Mouse (Mus musculus) heart, adult 2 months (tissue): Measurements from ENCODE around the gene Ptprd. TPM values are rescaled to one million over a fixed set of nuclear protein-coding genes. Genes with fewer than 3 reads are reported as not detected.

Experiments used
- DNase-seq, 2 experiments: peaks; one replicate each; pipeline ENCODE4 v3.0.0; 2021
- H3K27ac ChIP-seq: fragments of 200-600 bp; 2 replicates; pipeline ENCODE4 v1.8.1; 2022
- H3K27me3 ChIP-seq: fragments of 200-500 bp; 2 replicates; pipeline ENCODE4 v1.6.1; 2012; ENCODE audit warnings: mild to moderate bottlenecking, low read length, inconsistent platforms, mixed read lengths; ENCODE audit not compliant: control insufficient read depth, insufficient read depth
- H3K36me3 ChIP-seq: fragments of 200-500 bp; 2 replicates; pipeline ENCODE4 v1.6.1; 2012; ENCODE audit warnings: low read length, inconsistent platforms; ENCODE audit not compliant: control insufficient read depth, insufficient read depth
- H3K4me1 ChIP-seq: fragments of 200-500 bp; 2 replicates; pipeline ENCODE4 v1.6.1; 2011; ENCODE audit warnings: low read length; ENCODE audit not compliant: control insufficient read depth, insufficient read depth
- H3K4me3 ChIP-seq: fragments of 200-600 bp; 2 replicates; pipeline ENCODE4 v1.8.1; 2022
- H3K79me2 ChIP-seq: fragments of 200-500 bp; replicated peaks from 2 replicates; pipeline ENCODE4 v1.6.1; 2012; ENCODE audit warnings: mild to moderate bottlenecking, inconsistent platforms, low read length, moderate library complexity, mixed read lengths; ENCODE audit not compliant: control insufficient read depth, insufficient read depth
- H3K9ac ChIP-seq: fragments of 200-500 bp; 2 replicates; pipeline ENCODE4 v1.6.1; 2012; ENCODE audit warnings: low read depth, mild to moderate bottlenecking, control low read depth, inconsistent platforms, low read length, mixed read lengths
- CTCF ChIP-seq: fragments of 200-600 bp; IDR thresholded peaks from 2 replicates; pipeline ENCODE4 v1.8.1; 2022; ENCODE audit warnings: antibody characterized with exemption, mild to moderate bottlenecking, moderate library complexity
- EP300 ChIP-seq: fragments of 200-500 bp; IDR thresholded peaks from 2 replicates; pipeline ENCODE4 v1.6.1; 2011; ENCODE audit warnings: low read depth, low read length, control low read depth; ENCODE audit not compliant: insufficient read depth
- POLR2A ChIP-seq: fragments of 200-500 bp; IDR thresholded peaks from 2 replicates; pipeline ENCODE4 v1.6.1; 2011; ENCODE audit warnings: mild to moderate bottlenecking, low read depth, low read length, control low read depth; ENCODE audit not compliant: insufficient read depth
- WGBS: fragments of 180-500 bp; shearing (Covaris S2); methylation state at CpG from one replicate; pipeline ENCODE4 v1.1.7; 2018; 5-methylcytosine and 5-hydroxymethylcytosine counted together
- intact Hi-C: fragments of 180-260 bp; cut with DNase I; formaldehyde crosslinking; loops from one replicate; pipeline ENCODE4 v1.15.1; 2025
- polyA plus RNA-seq: library from polyadenylated mRNA; depleted of rRNA; stranded (reverse); fragments of >200 nt; gene quantifications from 2 replicates; pipeline ENCODE4 v1.2.3, GENCODE M21; 2012
- total RNA-seq, 2 experiments: library from RNA; stranded (reverse); gene quantifications; 2 replicates each; pipeline ENCODE4 v1.2.3; 2021

Ptprd gene
- total and polyA plus RNA-seq, 3 experiments, result 2.7 to 7.0 (median 5.3) TPM

DNA sequence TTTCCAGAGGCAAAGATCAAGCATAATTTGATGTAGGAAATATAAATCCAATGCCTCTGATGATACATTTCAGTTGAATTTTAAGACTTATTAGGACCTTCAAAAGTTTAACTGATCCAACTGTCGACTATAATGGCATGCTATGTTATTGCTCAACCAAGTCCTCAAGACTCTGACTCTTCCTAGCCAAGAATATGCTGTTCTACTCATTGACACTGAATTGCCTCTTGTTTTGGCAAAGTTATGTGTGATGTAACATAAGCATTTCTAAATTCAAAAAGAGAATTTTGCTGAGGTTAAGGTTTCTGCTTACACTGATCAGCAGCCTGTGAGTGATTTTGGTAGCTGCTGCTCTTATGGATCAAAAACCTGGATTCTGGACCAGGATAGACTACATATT is 1475.9 kb downstream of the Ptprd start:
- 30% methylated on average over 1 of the region's 1 CpGs for WGBS
- Histone ChIP-seq H3K4me1 (no peaks in the 10 kb centered on the region), H3K4me3 (no peak overlapping the region), H3K36me3 (no peaks in the 10 kb centered on the region), H3K9ac (no peak overlapping the region), H3K27ac (no peak overlapping the region), H3K27me3 (no peaks in the 10 kb centered on the region), H3K79me2 (no peaks in the 10 kb centered on the region)
- DNase-seq, result no peak
- TF ChIP-seq EP300, result no peak
- no peak for TF ChIP-seq CTCF
- intact Hi-C loops, result no loop called here

DNA sequence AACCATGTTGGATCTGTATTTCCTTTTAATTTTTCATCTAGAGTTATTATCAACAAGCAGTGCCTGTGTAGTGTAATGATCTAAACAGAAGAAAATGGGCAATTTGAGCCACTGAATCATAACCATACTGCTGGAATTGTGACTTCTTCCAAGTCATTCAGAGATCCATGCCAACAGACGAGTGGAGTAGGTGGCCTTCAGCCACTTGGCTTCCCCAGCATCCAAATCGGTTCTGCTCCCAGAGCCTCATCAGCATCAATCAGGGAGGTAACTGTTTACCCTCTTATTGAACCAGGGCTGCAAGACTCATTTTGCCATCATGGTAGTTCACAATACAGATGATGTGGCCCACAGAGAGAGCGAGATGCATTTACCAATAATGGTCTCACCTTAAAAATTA is 1536.0 kb downstream of the Ptprd start:
- intact Hi-C loops, result no loop called here
- Histone ChIP-seq H3K36me3 (no peaks in the 10 kb centered on the region), H3K4me1 (no peaks in the 10 kb centered on the region), H3K9ac (no peak overlapping the region), H3K79me2 (no peaks in the 10 kb centered on the region), H3K4me3 (no peak overlapping the region), H3K27me3 (no peaks in the 10 kb centered on the region), H3K27ac (no peak overlapping the region)
- WGBS, result 62% methylated on average over 3 of the region's 3 CpGs
- TF ChIP-seq CTCF (no peak), POLR2A (no peak)
- no peak for DNase-seq

DNA sequence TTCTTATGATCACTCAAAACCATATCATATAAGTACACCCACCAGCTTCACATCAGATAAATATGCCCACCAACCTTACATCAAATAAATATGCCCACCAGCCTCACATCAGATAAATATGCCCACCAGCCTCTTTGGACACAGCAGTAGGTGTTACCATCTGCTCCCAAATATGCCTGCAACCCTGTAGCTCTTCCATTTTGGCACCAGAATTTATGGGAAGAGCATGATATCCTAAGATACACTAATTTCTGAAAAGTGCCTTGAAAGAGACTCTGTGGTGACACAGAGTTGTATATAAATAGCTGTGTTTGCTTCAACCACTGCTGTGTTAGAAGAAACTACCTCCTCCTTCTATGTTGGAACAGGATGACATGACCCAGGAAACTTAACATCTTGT is 1538.5 kb downstream of the Ptprd start:
- H3K9ac ChIP-seq, result no peak overlapping the region
- H3K79me2 ChIP-seq, result no peaks in the 10 kb centered on the region
- H3K27me3 ChIP-seq, result no peaks in the 10 kb centered on the region
- no peak for TF ChIP-seq CTCF
- TF ChIP-seq POLR2A, result no peak
- TF ChIP-seq EP300, result no peak
- DNase-seq, result no peak
- H3K27ac ChIP-seq, result no peak overlapping the region
- no peaks in the 10 kb centered on the region for H3K36me3 ChIP-seq
- no peaks in the 10 kb centered on the region for H3K4me1 ChIP-seq
- intact Hi-C loops, result no loop called here
- no peak overlapping the region for H3K4me3 ChIP-seq

DNA sequence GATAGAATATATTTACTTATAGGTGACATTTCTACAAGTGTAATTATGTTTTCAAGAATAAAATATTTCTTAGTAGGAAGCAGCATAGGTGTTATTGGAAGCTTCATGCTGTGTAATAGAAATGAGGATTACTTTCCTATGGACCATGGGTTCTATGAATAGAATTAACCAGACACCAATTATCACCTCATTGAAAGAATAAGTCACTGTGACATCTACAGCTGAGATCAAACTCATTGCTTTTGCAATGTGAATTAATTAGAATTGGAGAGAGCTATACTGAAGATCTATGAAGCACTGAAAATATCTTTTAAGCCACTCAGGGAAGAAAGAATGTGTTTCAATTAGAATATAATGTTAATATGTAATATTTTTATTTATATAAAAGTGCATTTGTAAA is 1539.1 kb downstream of the Ptprd start:
- H3K36me3 ChIP-seq, result no peaks in the 10 kb centered on the region
- H3K4me3 ChIP-seq, result no peak overlapping the region
- no peak overlapping the region for H3K9ac ChIP-seq
- no peak overlapping the region for H3K27ac ChIP-seq
- intact Hi-C loops, result no loop called here
- H3K27me3 ChIP-seq, result no peaks in the 10 kb centered on the region
- no peaks in the 10 kb centered on the region for H3K79me2 ChIP-seq
- no peaks in the 10 kb centered on the region for H3K4me1 ChIP-seq
- no peak for DNase-seq
- TF ChIP-seq POLR2A (no peak), CTCF (no peak), EP300 (no peak)

DNA sequence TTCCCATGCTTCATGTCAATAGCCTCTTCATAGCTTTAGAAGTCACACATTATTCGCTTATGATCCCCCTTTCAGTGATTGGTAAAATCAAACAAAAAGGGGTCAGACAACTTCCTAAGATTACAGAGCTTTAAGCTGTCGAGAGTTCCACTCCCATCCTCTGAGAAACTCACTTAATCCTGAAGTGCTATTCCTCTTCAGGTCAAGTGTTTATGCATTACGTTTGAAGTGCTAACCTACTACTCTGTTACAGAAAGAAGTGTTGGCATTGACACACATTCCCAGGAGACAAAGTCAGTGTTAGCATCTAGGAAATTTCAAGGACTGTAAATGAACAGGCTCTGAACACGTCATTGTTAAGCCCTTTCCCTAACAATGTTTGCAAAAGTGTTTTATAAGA is 1550.0 kb downstream of the Ptprd start:
- 39% methylated on average over 4 of the region's 4 CpGs for WGBS
- H3K36me3 ChIP-seq, result no peaks in the 10 kb centered on the region
- no peaks in the 10 kb centered on the region for H3K27me3 ChIP-seq
- H3K4me1 ChIP-seq, result no peaks in the 10 kb centered on the region
- intact Hi-C loops, result no loop called here
- H3K9ac ChIP-seq, result no peak overlapping the region
- TF ChIP-seq POLR2A (no peak), CTCF (no peak), EP300 (no peak)
- no peak overlapping the region for H3K27ac ChIP-seq
- no peak for DNase-seq
- no peaks in the 10 kb centered on the region for H3K79me2 ChIP-seq
- H3K4me3 ChIP-seq, result no peak overlapping the region

DNA sequence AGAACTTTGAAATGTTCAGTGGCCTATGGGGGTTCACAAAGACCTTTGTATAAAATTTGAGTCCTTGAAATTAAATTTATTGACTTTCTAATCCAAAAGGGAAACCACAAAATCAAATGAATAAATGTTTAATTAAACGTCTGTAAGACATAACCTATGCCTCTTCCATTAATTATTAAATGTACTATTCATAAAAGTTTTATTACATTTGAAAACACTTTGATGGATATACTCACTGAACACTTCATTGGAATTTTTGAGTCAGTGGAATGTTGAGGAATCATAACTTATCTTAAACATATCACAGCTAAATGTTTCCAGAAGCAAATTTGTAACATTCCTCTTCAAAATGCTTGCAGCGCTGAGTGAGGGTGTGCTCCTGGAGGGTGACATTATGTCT is 1551.6 kb downstream of the Ptprd start:
- 66% methylated on average over 2 of the region's 2 CpGs for WGBS
- intact Hi-C loops, result no loop called here
- TF ChIP-seq CTCF (no peak), EP300 (no peak), POLR2A (no peak)

DNA sequence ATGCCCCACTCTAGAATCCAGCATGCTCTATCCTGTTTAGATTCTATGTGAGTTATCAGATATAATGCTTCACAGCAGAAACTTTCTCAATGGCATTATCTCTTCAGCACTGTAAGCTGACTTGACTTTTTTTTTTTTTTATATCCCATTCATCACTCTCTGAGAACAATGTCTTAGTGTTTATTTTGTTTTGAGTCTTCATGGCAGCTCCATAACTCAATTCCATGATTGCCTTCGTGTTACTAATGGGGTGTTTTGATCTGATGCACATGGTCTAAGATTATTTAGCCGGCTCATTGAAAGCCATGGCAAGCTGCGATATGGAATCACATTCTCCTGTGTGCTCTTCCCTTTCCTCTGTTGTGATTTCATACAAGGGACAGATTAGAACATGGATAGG is 1555.0 kb downstream of the Ptprd start:
- Histone ChIP-seq H3K79me2 (no peaks in the 10 kb centered on the region), H3K4me3 (no peak overlapping the region), H3K36me3 (no peaks in the 10 kb centered on the region), H3K4me1 (no peaks in the 10 kb centered on the region), H3K9ac (no peak overlapping the region), H3K27me3 (no peaks in the 10 kb centered on the region), H3K27ac (no peak overlapping the region)
- TF ChIP-seq CTCF, result no peak
- intact Hi-C loops, result no loop called here
- no peak for DNase-seq
- 70% methylated on average over 3 of the region's 3 CpGs for WGBS

More for the DNA sequence above, 1551.6 kb downstream of the Ptprd start:
- Histone ChIP-seq H3K9ac (no peak overlapping the region), H3K27me3 (no peaks in the 10 kb centered on the region), H3K36me3 (no peaks in the 10 kb centered on the region), H3K79me2 (no peaks in the 10 kb centered on the region), H3K4me1 (no peaks in the 10 kb centered on the region), H3K27ac (no peak overlapping the region), H3K4me3 (no peak overlapping the region)
- no peak for DNase-seq
